Mouse (Mus musculus) stomach, embryonic 14.5 days (tissue): ENCODE results near the gene Olfr1289. TPM values are rescaled to one million over a fixed set of nuclear protein-coding genes. Genes with fewer than 3 reads are reported as not detected.

ENCODE experiments used
- polyA plus RNA-seq: library from polyadenylated mRNA; unstranded; fragments of >200 nt; fragmentation: Nextera tagmentation; extraction: Ambion mirVana; gene quantifications from 2 replicates; pipeline ENCODE4 v1.2.1, GENCODE M21; 2014

Olfr1289 gene
- polyA plus RNA-seq, 1 experiment from 2014 or later, result not detected

Other genes with a start within 250 kb of the Olfr1289 start
- gene Olfr1275, start 245.5 kb upstream of the Olfr1289 start, polyA plus RNA-seq, result not detected in 2 replicates
- not detected in 2 replicates for gene Olfr1276, start 226.3 kb upstream of the Olfr1289 start, polyA plus RNA-seq
- not detected in 2 replicates for gene Olfr1277, start 206.7 kb upstream of the Olfr1289 start, polyA plus RNA-seq
- gene Olfr1278, start 190.7 kb upstream of the Olfr1289 start, polyA plus RNA-seq, result not detected in 2 replicates
- not detected in 2 replicates for gene Olfr1279, start 180.2 kb upstream of the Olfr1289 start, polyA plus RNA-seq
- not detected in 2 replicates for gene Olfr1280, start 166.8 kb upstream of the Olfr1289 start, polyA plus RNA-seq
- gene Olfr1281, start 154.3 kb upstream of the Olfr1289 start, polyA plus RNA-seq, result not detected in 2 replicates
- gene Olfr1282, start 144.7 kb upstream of the Olfr1289 start, polyA plus RNA-seq, result not detected in 2 replicates
- gene Olfr1283, start 114.0 kb upstream of the Olfr1289 start, polyA plus RNA-seq, result not detected in 2 replicates
- gene Olfr1284, start 105.3 kb upstream of the Olfr1289 start, polyA plus RNA-seq, result not detected in 2 replicates
- not detected in 2 replicates for gene Olfr1286, start 57.7 kb upstream of the Olfr1289 start, polyA plus RNA-seq
- gene Olfr1287, start 31.7 kb upstream of the Olfr1289 start, polyA plus RNA-seq, result not detected in 2 replicates
- gene Olfr1288, start 6.7 kb upstream of the Olfr1289 start, polyA plus RNA-seq, result not detected in 2 replicates
- gene Olfr1290, start 13.0 kb downstream of the Olfr1289 start, polyA plus RNA-seq, result not detected in 2 replicates
- gene Olfr1291-ps1, start 16.4 kb downstream of the Olfr1289 start, polyA plus RNA-seq, result not detected in 2 replicates
- gene Olfr1293-ps, start 44.4 kb downstream of the Olfr1289 start, polyA plus RNA-seq, result not detected in 2 replicates
- gene Olfr1294, start 59.5 kb downstream of the Olfr1289 start, polyA plus RNA-seq, result not detected in 2 replicates
- gene Olfr1295, start 88.9 kb downstream of the Olfr1289 start, polyA plus RNA-seq, result not detected in 2 replicates
- gene Olfr1297, start 145.7 kb downstream of the Olfr1289 start, polyA plus RNA-seq, result not detected in 2 replicates
- not detected in 2 replicates for gene Olfr1298, start 168.4 kb downstream of the Olfr1289 start, polyA plus RNA-seq
- gene Olfr1299, start 180.6 kb downstream of the Olfr1289 start, polyA plus RNA-seq, result not detected in 2 replicates